Mouse (Mus musculus) embryonic facial prominence, embryonic 12.5 days (tissue): Measurements from ENCODE around the gene 3830406C13Rik. TPM values are rescaled to one million over a fixed set of nuclear protein-coding genes. Genes with fewer than 3 reads are reported as not detected.

ENCODE experiments used
- ATAC-seq: fragments of 200-750 bp; cut with Nextera tagmentation; 2 replicates; pipeline ENCODE4 v1.8.0; 2017; ENCODE audit not compliant: insufficient number of reproducible peaks, insufficient read depth, low FRiP score, low TSS enrichment
- H3K27ac ChIP-seq: fragments of 300-500 bp; sonication (generic); 2 replicates; pipeline ENCODE4 v1.5.1; 2016; ENCODE audit warnings: mild to moderate bottlenecking
- H3K27me3 ChIP-seq: fragments of 300-500 bp; sonication (generic); 2 replicates; pipeline ENCODE4 v1.6.1; 2016; ENCODE audit warnings: mild to moderate bottlenecking, moderate library complexity
- H3K36me3 ChIP-seq: fragments of 300-500 bp; sonication (generic); 2 replicates; pipeline ENCODE4 v1.6.1; 2016; ENCODE audit warnings: mild to moderate bottlenecking
- H3K4me1 ChIP-seq: fragments of 300-500 bp; sonication (generic); 2 replicates; pipeline ENCODE4 v1.6.1; 2016
- H3K4me2 ChIP-seq: fragments of 300-500 bp; sonication (generic); replicated peaks from 2 replicates; pipeline ENCODE4 v1.6.1; 2016; ENCODE audit warnings: mild to moderate bottlenecking, moderate library complexity
- H3K4me3 ChIP-seq: fragments of 300-500 bp; sonication (generic); 2 replicates; pipeline ENCODE4 v1.5.1; 2016; ENCODE audit warnings: mild to moderate bottlenecking
- H3K9ac ChIP-seq: fragments of 300-500 bp; sonication (generic); 2 replicates; pipeline ENCODE4 v1.6.1; 2016; ENCODE audit warnings: mild to moderate bottlenecking, moderate library complexity
- H3K9me3 ChIP-seq: fragments of 300-500 bp; sonication (generic); 2 replicates; pipeline ENCODE4 v1.6.1; 2016; ENCODE audit warnings: mild to moderate bottlenecking, moderate library complexity
- WGBS: fragments of 180-500 bp; shearing (Covaris S2); methylation state at CpG from one replicate; pipeline ENCODE4 v1.1.7; 2016; 5-methylcytosine and 5-hydroxymethylcytosine counted together
- polyA plus RNA-seq: library from polyadenylated mRNA; unstranded; fragments of >200 nt; fragmentation: Nextera tagmentation; extraction: Ambion mirVana; gene quantifications from 2 replicates; pipeline ENCODE4 v1.2.1, GENCODE M21; 2016

The 3830406C13Rik gene
- polyA plus RNA-seq, 1 experiment from 2014 or later, result 44.0 TPM

DNA sequence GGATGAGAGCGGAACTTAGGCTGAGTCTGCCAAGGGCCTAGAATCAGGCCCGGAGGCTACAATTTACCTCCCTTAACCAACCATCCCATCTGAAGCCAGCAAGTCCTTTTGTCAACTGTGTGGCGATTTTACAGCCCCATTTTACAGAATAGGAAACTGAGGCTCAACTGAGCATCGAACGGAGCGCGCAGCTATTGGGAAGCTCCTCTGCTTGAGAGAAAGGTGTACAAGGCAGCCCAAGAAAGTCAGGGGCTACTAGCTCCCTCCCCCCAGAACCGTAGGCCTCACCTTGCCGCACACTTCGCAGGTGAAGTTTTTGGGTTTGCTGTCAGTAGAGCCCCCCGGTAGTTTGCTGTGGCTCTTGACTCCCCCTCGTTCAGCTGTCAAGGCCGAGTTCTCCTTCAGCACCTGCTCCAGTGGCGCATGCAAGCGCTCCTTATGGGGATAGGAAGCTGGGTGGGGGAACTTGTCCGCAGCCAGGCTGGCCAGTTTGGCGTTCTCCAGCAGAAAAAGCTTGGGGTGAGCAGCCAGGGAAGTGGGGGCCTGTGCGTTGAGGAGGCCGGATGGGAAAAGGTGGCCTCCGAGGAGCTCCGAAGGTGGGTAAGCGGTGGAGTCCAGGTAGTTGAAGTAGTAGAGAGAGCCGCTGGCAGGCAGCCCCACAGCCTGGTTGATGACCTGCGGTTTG is 60.2 kb downstream of the 3830406C13Rik start:
- H3K4me3 ChIP-seq, result peak overlapping the region; percentile 20
- H3K4me1 ChIP-seq, result peaks cover 20% of the 10 kb centered on the region
- H3K9ac ChIP-seq, result no peak overlapping the region; the same call in 1 of the 2 replicates
- WGBS, result 4% methylated on average over 24 of the region's 24 CpGs
- peak overlapping the region; percentile 29 for H3K4me2 ChIP-seq
- no peak for ATAC-seq
- peaks cover 98% of the 10 kb centered on the region for H3K27me3 ChIP-seq
- no peaks in the 10 kb centered on the region for H3K36me3 ChIP-seq
- H3K27ac ChIP-seq, result no peak overlapping the region
- no peaks in the 10 kb centered on the region for H3K9me3 ChIP-seq

DNA sequence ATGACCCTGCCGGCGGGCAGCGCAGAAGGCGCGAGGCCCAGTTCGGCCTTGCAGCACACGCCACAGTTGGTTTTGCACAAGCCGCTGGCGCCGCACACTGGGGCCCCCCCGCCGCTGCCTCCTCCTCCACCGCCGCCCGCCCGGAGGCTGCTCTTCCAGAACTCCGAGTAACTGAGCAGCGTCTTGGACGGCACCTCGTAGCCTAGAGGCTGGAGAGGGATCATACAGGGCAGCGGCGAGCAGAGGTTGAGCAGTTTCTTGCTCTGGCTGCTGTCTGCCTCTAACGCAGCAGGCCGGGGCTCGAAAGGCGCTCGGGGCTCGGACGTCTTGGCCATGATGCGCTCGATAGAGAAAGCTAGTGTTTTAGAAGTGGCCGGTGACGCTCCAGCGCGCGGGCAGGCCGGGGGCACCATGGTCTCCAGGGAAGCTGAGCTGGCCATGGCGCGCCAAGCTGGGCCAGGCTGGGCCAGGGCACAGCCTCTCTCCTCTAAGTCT is 60.8 kb downstream of the 3830406C13Rik start:
- under 1% methylated on average over 39 of the region's 39 CpGs for WGBS
- H3K4me1 ChIP-seq, result peaks cover 20% of the 10 kb centered on the region
- ATAC-seq, result no peak
- peaks cover 96% of the 10 kb centered on the region for H3K27me3 ChIP-seq
- no peaks in the 10 kb centered on the region for H3K9me3 ChIP-seq
- H3K9ac ChIP-seq, result no peak overlapping the region
- no peak overlapping the region for H3K27ac ChIP-seq
- no peaks in the 10 kb centered on the region for H3K36me3 ChIP-seq
- H3K4me3 ChIP-seq, result peak overlapping the region; percentile 20
- peak overlapping the region; percentile 29 for H3K4me2 ChIP-seq

DNA sequence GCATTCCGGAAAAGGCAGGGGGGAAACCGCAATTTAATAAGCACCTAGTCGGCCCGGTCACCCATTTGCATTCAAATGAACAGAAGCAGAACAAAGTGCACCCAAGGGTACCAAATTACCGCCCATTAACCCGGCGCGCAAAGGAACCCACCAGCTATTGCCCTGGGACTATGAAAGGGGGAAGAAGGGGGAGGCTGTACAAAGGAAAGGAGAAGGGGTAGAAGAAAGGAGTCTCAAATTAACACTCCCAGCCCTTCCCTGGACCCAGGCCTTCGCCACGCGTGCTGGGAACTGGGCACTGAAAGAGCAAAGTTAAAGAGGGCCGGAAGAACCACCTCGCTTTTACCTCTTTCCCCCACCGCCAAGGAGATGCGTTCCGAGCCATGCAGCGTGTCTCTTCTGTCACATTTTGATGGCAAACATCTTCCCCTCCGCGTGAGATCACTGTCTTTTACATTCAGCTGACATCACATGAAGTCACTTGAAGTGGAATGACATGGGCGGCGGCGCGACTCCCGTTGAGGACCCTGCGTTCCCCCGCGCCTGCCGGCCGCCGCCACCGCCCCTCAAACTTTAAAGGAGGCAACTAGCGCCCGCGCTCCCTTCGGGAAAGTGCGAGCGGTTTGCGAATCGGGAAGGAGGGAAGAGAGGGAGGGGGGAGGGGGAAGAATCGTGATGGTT is 61.4 kb downstream of the 3830406C13Rik start:
- H3K36me3 ChIP-seq, result no peaks in the 10 kb centered on the region
- H3K27ac ChIP-seq, result no peak overlapping the region
- no peaks in the 10 kb centered on the region for H3K9me3 ChIP-seq
- peak overlapping the region; percentile 33 for H3K4me2 ChIP-seq
- no peak overlapping the region for H3K9ac ChIP-seq
- WGBS, result under 1% methylated on average over 40 of the region's 40 CpGs
- peak overlapping the region; percentile 20 for H3K4me3 ChIP-seq
- peaks cover 20% of the 10 kb centered on the region for H3K4me1 ChIP-seq
- no peak for ATAC-seq
- peaks cover 95% of the 10 kb centered on the region for H3K27me3 ChIP-seq

DNA sequence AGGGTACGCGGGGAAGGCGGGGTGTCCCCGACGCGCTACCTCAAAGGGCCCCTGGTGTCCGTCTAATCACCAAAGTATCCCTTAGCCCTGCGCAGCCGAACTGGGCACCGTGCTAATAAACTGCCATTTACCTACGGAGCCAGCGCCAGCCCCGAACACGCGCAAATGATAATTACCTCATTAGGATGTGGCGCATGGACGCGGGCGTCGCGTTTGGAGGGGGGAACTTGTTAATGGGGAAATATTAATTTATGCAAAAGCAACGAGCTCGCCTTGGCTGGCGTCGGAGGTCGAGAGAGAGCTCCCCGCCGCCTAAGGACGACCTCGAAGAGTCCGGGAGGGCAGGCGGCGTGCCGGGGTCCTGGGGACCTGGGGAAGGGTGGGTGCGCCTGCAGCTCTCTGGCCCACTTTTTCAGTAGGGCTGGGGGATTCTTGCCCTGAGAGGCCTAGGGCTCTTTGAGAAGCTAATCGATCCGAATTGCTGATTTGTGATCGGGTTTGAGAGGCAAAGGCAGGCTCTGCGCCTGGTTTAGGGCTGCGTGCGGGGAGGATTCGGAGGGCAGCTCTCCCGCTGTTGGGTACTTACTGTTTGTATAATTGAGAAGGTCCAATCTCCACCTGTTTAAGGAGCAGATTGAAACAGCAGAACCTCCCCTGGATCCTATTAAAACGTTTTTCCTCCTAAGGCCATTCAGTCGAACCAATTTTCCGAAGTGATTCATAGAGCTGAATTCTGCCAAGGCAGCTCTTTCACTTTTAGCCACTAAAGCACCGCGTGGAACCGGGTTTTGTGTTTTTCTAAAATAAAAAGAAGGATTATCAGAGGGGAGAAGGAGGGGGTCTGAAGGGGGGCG is 62.3 kb downstream of the 3830406C13Rik start:
- Histone ChIP-seq H3K27me3 (peaks cover 95% of the 10 kb centered on the region), H3K4me3 (peak overlapping the region; percentile 20), H3K27ac (no peak overlapping the region), H3K9me3 (no peaks in the 10 kb centered on the region), H3K36me3 (no peaks in the 10 kb centered on the region), H3K4me1 (peaks cover 17% of the 10 kb centered on the region), H3K9ac (no peak overlapping the region), H3K4me2 (peak overlapping the region; percentile 33)
- under 1% methylated on average over 50 of the region's 50 CpGs for WGBS
- no peak for ATAC-seq

DNA sequence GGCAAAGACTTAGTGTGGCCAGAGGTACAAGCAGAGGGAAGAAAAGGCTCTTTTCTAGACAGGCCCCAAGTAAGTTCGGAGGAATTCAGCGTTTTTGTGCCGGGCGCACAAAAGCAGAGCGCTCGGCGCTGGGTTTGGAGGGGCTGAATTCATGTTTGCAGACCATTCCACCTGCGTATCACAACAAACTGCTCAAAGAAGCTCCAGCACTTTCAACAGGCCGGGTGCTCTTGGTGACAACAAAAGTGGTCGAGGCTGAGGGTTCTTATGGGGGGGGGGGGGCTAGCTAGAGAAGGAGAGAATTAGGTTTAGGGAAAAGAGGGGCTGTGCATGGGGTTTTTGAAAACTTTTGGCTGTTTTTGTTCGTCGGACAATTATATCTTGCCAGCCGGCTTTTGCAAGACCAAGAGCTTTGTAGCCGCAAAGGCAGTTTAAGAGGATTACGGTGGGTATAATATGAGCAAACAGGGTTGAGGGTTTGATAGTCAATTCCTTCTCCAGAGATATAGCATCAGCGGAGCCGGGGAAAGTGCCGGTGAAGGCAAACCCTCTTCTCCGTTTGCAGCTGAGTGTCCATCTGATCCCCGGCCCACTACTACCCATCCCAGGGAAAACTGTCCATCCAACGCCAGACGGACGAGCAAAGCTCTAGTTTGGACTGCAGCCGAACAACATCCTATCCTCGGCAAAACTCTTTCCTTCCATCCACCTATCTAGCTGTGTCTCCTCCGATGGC is 63.1 kb downstream of the 3830406C13Rik start:
- Histone ChIP-seq H3K9ac (no peak overlapping the region), H3K36me3 (no peaks in the 10 kb centered on the region), H3K27ac (no peak overlapping the region), H3K4me1 (peaks cover 15% of the 10 kb centered on the region), H3K9me3 (no peaks in the 10 kb centered on the region), H3K4me2 (peak overlapping the region; percentile 33), H3K27me3 (peaks cover 95% of the 10 kb centered on the region), H3K4me3 (peak overlapping the region; percentile 20; the same call in 1 of the 2 replicates)
- 1% methylated on average over 26 of the region's 26 CpGs for WGBS
- ATAC-seq, result peak; percentile 54; the same call in 1 of the 2 replicates

DNA sequence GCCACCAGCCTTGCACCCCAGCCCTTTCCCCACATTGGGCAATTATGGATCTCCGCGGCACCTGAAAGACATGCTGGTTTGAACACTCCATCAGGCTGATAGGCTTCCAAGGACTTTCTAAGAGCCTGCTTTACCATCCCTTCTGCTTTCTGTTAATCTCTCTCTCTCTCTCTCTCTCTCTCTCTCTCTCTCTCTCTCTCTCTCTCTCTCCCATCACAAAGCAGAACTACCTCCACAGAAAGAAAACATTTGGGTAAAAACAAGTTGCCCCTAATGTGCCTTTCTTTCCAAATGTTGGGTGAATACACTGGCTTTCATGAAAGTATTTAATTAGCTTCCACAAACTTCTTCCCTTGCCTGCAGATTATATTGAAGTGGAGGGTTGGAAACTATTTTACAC is 64.1 kb downstream of the 3830406C13Rik start, which contains the start of gene Fezf2:
Fezf2 (minus strand) TSS at position 101 of the 400 bp plus-strand sequence.
- peaks cover 15% of the 10 kb centered on the region for H3K4me1 ChIP-seq

DNA sequence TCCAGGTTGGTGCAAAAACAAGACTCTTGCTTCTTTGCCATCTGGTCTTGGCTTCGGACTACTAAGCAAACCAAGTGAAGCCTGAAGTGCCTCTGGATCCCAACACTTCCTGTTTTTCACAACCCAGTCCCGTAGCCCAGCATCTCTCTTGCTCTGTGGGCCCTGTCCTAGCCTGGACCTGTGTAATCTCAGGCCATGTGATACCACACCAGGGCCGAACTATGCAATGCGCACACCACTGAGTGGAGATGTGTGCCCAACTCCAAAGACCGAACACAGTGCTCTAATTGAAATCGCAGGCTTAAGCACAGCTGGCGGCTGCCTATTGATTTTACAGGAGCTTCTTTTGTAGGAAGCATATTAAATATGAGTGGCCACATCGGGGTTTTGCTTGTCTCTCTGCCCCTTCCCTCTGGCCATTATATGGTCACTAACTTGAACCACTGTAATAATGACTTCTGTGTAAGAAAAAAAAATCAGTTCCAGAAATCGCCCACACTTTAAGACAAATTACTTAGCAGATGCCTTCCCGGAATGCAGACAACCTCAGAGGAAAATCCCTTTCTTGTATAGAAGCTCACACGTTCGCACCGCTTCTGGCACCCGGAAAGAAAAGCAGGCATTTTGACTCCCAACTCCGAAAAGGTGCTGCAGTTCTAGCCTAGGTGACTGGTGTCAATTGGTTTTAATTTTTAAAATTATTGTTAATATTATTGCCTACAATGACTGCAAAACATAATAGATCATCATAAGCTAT is 65.5 kb downstream of the 3830406C13Rik start:
- 5% methylated on average over 15 of the region's 15 CpGs for WGBS
- no peaks in the 10 kb centered on the region for H3K36me3 ChIP-seq
- no peak overlapping the region for H3K4me3 ChIP-seq
- no peak overlapping the region for H3K27ac ChIP-seq
- no peaks in the 10 kb centered on the region for H3K9me3 ChIP-seq
- peaks cover 10% of the 10 kb centered on the region; the same call in 1 of the 2 replicates for H3K4me1 ChIP-seq
- H3K9ac ChIP-seq, result no peak overlapping the region
- ATAC-seq, result no peak
- H3K27me3 ChIP-seq, result peaks cover 95% of the 10 kb centered on the region
- no peak overlapping the region for H3K4me2 ChIP-seq

More for the DNA sequence above, 64.1 kb downstream of the 3830406C13Rik start, which contains the start of gene Fezf2:
- Histone ChIP-seq H3K4me3 (no peak within 1 kb of the TSS), H3K27me3 (peaks cover 95% of the 10 kb centered on the region), H3K36me3 (no peaks in the 10 kb centered on the region), H3K27ac (no peak within 1 kb of the TSS), H3K4me2 (no peak within 1 kb of the TSS), H3K9ac (no peak within 1 kb of the TSS), H3K9me3 (no peaks in the 10 kb centered on the region)
- 3% methylated on average over 2 of the region's 2 CpGs for WGBS
- ATAC-seq, result no peak

DNA sequence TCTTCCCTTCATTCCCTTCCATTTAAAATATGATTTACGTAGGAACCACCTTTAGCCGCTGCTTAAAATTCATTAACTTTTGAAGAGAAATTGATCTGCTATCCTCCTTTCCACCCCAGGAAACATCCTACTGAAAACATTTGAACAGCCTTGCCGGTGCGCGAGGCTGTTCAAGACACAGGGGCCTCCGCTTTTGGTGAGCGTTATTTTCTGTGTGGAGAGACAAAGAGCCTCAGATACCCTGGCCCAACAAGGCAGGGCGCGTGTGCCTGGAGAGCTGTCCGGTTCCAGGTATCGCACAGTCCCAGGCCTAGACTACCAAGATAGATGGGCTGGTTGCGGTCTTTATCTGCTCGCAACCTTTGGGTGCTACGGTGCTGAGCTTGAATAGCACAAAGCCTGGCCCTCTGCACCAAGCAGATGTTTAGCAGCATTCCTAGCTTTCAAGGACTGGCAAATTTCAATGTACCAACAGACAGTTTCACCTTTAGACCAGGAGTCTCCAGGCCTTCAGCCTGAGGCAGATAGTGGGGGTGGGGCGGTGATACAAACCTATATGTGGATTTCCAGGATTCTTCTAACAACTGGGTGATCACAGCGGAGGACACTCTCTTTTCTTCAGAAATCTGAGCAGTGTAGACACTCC is 66.4 kb downstream of the 3830406C13Rik start:
- H3K4me3 ChIP-seq, result no peak overlapping the region
- H3K9me3 ChIP-seq, result no peaks in the 10 kb centered on the region
- H3K4me2 ChIP-seq, result no peak overlapping the region
- H3K27me3 ChIP-seq, result peaks cover 91% of the 10 kb centered on the region
- no peak for ATAC-seq
- H3K9ac ChIP-seq, result no peak overlapping the region
- H3K27ac ChIP-seq, result no peak overlapping the region
- H3K36me3 ChIP-seq, result no peaks in the 10 kb centered on the region
- WGBS, result 5% methylated on average over 16 of the region's 16 CpGs
- H3K4me1 ChIP-seq, result 0 out of 2 replicates have a peak, but pooled peaks cover 1% of the 10 kb centered on the region
